Mouse (Mus musculus) midbrain, embryonic 16.5 days (tissue): ENCODE measurements around the gene Fabp1. TPM values are rescaled to one million over a fixed set of nuclear protein-coding genes. Genes with fewer than 3 reads are reported as not detected.

ENCODE experiments used
- ATAC-seq: fragments of 200-750 bp; cut with Nextera tagmentation; 2 replicates; pipeline ENCODE4 v1.8.0; 2017; ENCODE audit warnings: moderate TSS enrichment
- H3K27ac ChIP-seq: fragments of 300-500 bp; sonication (generic); 2 replicates; pipeline ENCODE4 v1.5.1; 2014; ENCODE audit warnings: mild to moderate bottlenecking, low read length, mixed read lengths
- H3K27me3 ChIP-seq: fragments of 300-500 bp; sonication (generic); 2 replicates; pipeline ENCODE4 v1.6.1; 2014; ENCODE audit warnings: low read depth, low read length, mixed read lengths; ENCODE audit not compliant: control insufficient read depth, insufficient read depth
- H3K36me3 ChIP-seq: fragments of 300-500 bp; sonication (generic); 2 replicates; pipeline ENCODE4 v1.6.1; 2014; ENCODE audit warnings: mild to moderate bottlenecking, low read length, moderate library complexity, mixed read lengths; ENCODE audit not compliant: control insufficient read depth, insufficient read depth
- H3K4me1 ChIP-seq: fragments of 300-500 bp; sonication (generic); 2 replicates; pipeline ENCODE4 v1.6.1; 2014; ENCODE audit warnings: mild to moderate bottlenecking, low read length, mixed read lengths; ENCODE audit not compliant: control insufficient read depth, insufficient read depth
- H3K4me2 ChIP-seq: fragments of 300-500 bp; sonication (generic); 2 replicates; pipeline ENCODE4 v1.6.1; 2014; ENCODE audit warnings: mild to moderate bottlenecking, low read length, mixed read lengths
- H3K4me3 ChIP-seq: fragments of 300-500 bp; sonication (generic); 2 replicates; pipeline ENCODE4 v1.5.1; 2014; ENCODE audit warnings: low read depth, mild to moderate bottlenecking, low read length, moderate library complexity, mixed read lengths
- H3K9ac ChIP-seq: fragments of 300-500 bp; sonication (generic); 2 replicates; pipeline ENCODE4 v1.6.1; 2014; ENCODE audit warnings: low read depth, low read length, mixed read lengths
- H3K9me3 ChIP-seq: fragments of 300-500 bp; sonication (generic); replicated peaks from 2 replicates; pipeline ENCODE4 v1.6.1; 2014; ENCODE audit warnings: mild to moderate bottlenecking, low read length, mixed read lengths; ENCODE audit not compliant: control insufficient read depth, poor library complexity, severe bottlenecking
- WGBS: fragments of 180-500 bp; shearing (Covaris S2); extraction: QIAGEN DNeasy Blood & Tissue Kit; methylation state at CpG from one replicate; pipeline ENCODE4 v1.1.7; 2014; 5-methylcytosine and 5-hydroxymethylcytosine counted together
- polyA plus RNA-seq: library from polyadenylated mRNA; unstranded; fragments of >200 nt; fragmentation: Nextera tagmentation; extraction: Ambion mirVana; gene quantifications from 2 replicates; pipeline ENCODE4 v1.2.1, GENCODE M21; 2015

Fabp1 gene
- not detected in 2 replicates for polyA plus RNA-seq

- WGBS: 88% methylated on average over 4 of the region's 4 CpGs
- Histone ChIP-seq H3K4me3 (no peak within 1 kb of the TSS), H3K36me3 (no peaks in the 10 kb centered on the region), H3K9ac (no peak within 1 kb of the TSS), H3K9me3 (no peaks in the 10 kb centered on the region), H3K4me1 (no peaks in the 10 kb centered on the region), H3K4me2 (no peak within 1 kb of the TSS), H3K27ac (no peak within 1 kb of the TSS), H3K27me3 (no peaks in the 10 kb centered on the region)
- no peak for ATAC-seq
Observed at GRCm38 (mm10) chr6:71199612-71200011, at the start of gene Fabp1. Fabp1 (plus strand) TSS chr6:71199827.

- no peak overlapping the region for H3K4me2 ChIP-seq
- no peak overlapping the region for H3K9ac ChIP-seq
- 19% methylated on average over 10 of the region's 10 CpGs for WGBS
- H3K4me3 ChIP-seq: no peak overlapping the region
- no peaks in the 10 kb centered on the region for H3K4me1 ChIP-seq
- ATAC-seq: no peak
- H3K36me3 ChIP-seq: no peaks in the 10 kb centered on the region
- H3K27me3 ChIP-seq: no peaks in the 10 kb centered on the region
- no peaks in the 10 kb centered on the region for H3K9me3 ChIP-seq
- H3K27ac ChIP-seq: no peak overlapping the region
Observed at GRCm38 (mm10) chr6:71151098-71151497, 48.5 kb upstream of the Fabp1 start.

- Histone ChIP-seq H3K27ac (no peak overlapping the region), H3K4me2 (no peak overlapping the region), H3K4me3 (no peak overlapping the region), H3K9ac (no peak overlapping the region), H3K4me1 (no peaks in the 10 kb centered on the region), H3K27me3 (no peaks in the 10 kb centered on the region), H3K36me3 (no peaks in the 10 kb centered on the region), H3K9me3 (0 out of 2 replicates have a peak, but pooled peaks cover 2% of the 10 kb centered on the region)
- 87% methylated on average over 4 of the region's 4 CpGs for WGBS
- ATAC-seq: no peak
Observed at GRCm38 (mm10) chr6:71153486-71153885, 46.1 kb upstream of the Fabp1 start.

GRCm38 (mm10) chr6:71154861-71155260, 44.8 kb upstream of the Fabp1 start:
- H3K27me3 ChIP-seq: no peaks in the 10 kb centered on the region
- H3K4me3 ChIP-seq: no peak overlapping the region
- no peaks in the 10 kb centered on the region for H3K4me1 ChIP-seq
- H3K4me2 ChIP-seq: no peak overlapping the region
- 0 out of 2 replicates have a peak, but pooled peaks cover 3% of the 10 kb centered on the region for H3K9me3 ChIP-seq
- no peaks in the 10 kb centered on the region for H3K36me3 ChIP-seq
- H3K9ac ChIP-seq: no peak overlapping the region
- 82% methylated on average over 6 of the region's 6 CpGs for WGBS
- no peak overlapping the region for H3K27ac ChIP-seq
- ATAC-seq: no peak

GRCm38 (mm10) chr6:71156674-71157326, 42.8 kb upstream of the Fabp1 start:
- 70% methylated on average over 5 of the region's 5 CpGs for WGBS
- Histone ChIP-seq H3K4me2 (no peak overlapping the region), H3K4me1 (no peaks in the 10 kb centered on the region), H3K27me3 (no peaks in the 10 kb centered on the region), H3K4me3 (no peak overlapping the region), H3K36me3 (no peaks in the 10 kb centered on the region), H3K9me3 (0 out of 2 replicates have a peak, but pooled peaks cover 3% of the 10 kb centered on the region), H3K9ac (no peak overlapping the region), H3K27ac (no peak overlapping the region)
- no peak for ATAC-seq

GRCm38 (mm10) chr6:71161290-71161689, 38.3 kb upstream of the Fabp1 start:
- Histone ChIP-seq H3K4me2 (no peak overlapping the region), H3K9me3 (0 out of 2 replicates have a peak, but pooled peaks cover 3% of the 10 kb centered on the region), H3K36me3 (no peaks in the 10 kb centered on the region), H3K4me1 (no peaks in the 10 kb centered on the region), H3K27ac (no peak overlapping the region), H3K9ac (no peak overlapping the region), H3K4me3 (no peak overlapping the region), H3K27me3 (no peaks in the 10 kb centered on the region)
- ATAC-seq: no peak
- WGBS: 81% methylated on average over 7 of the region's 7 CpGs

GRCm38 (mm10) chr6:71162269-71162668, 37.4 kb upstream of the Fabp1 start:
- H3K27me3 ChIP-seq: no peaks in the 10 kb centered on the region
- H3K9ac ChIP-seq: no peak overlapping the region
- no peak for ATAC-seq
- 0 out of 2 replicates have a peak, but pooled peaks cover 3% of the 10 kb centered on the region for H3K9me3 ChIP-seq
- H3K4me3 ChIP-seq: no peak overlapping the region
- 66% methylated on average over 4 of the region's 4 CpGs for WGBS
- H3K4me2 ChIP-seq: no peak overlapping the region
- no peaks in the 10 kb centered on the region for H3K4me1 ChIP-seq
- H3K36me3 ChIP-seq: no peaks in the 10 kb centered on the region
- no peak overlapping the region for H3K27ac ChIP-seq

GRCm38 (mm10) chr6:71164394-71164793, 35.2 kb upstream of the Fabp1 start:
- Histone ChIP-seq H3K9me3 (no peaks in the 10 kb centered on the region), H3K36me3 (no peaks in the 10 kb centered on the region), H3K4me1 (no peaks in the 10 kb centered on the region), H3K9ac (no peak overlapping the region), H3K27me3 (no peaks in the 10 kb centered on the region), H3K4me3 (no peak overlapping the region), H3K27ac (no peak overlapping the region), H3K4me2 (no peak overlapping the region)
- no peak for ATAC-seq
- 27% methylated on average over 6 of the region's 6 CpGs for WGBS

GRCm38 (mm10) chr6:71166551-71167169, 33.0 kb upstream of the Fabp1 start:
- H3K27ac ChIP-seq: no peak overlapping the region
- no peaks in the 10 kb centered on the region for H3K4me1 ChIP-seq
- H3K4me3 ChIP-seq: no peak overlapping the region
- peak; percentile 64; the same call in 1 of the 2 replicates for ATAC-seq
- H3K27me3 ChIP-seq: no peaks in the 10 kb centered on the region
- H3K4me2 ChIP-seq: no peak overlapping the region
- no peak overlapping the region for H3K9ac ChIP-seq
- 52% methylated on average over 6 of the region's 6 CpGs for WGBS
- H3K36me3 ChIP-seq: no peaks in the 10 kb centered on the region
- no peaks in the 10 kb centered on the region for H3K9me3 ChIP-seq
